ENCODE assay signal across 10 mouse cellular contexts in the genomic region with DNA sequence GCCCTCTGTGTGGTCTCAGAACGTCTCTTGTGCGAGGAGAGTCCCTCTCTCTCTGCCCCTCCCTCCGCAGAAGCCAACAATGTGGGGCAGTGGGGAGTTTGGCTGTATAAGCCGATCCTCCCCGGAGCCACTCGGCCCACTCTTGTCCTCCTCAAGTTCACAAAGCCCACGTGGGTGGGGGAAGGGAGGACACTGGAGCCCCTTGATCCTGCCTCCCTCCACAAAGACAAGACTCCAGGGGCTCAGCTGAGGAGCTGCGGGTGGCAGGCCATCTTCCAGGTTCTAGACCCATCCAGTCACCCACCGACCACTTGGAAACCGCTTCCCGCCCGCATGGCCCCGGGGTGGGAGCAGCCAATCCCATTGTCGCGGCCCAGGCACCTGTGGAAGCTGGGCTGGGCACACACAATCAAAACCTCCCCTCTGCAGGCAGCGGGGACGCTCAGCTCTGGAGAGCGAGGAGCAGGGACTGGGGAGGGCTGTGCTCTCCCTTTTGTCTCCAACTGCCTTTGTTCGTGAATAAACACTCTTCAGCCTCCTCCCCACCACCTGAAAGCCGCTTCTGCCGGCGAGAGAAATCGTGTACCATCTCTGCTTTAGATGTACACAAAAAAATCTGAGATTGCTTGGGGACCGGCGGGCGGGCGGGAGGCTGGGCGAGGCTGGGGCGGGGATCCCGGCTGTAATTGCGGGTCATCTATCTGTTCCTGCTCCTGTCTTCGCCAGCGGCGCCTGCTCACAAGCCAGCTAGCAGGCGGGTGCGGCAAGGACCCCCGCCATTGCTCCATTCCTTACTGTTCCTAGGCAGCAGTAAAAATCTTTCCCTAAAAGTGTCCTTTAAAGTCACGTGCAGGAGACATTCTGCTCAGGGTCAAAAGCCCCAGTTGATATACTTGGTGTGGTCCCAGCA.
DNase-seq lines count a peak whose midpoint lies in the region; ATAC-seq lines count a peak whose summit lies in the region.
"Had no signal": no experiment of that assay in that cellular context is flagged by ENCODE, and none has a peak within 500 bp of the region (broad histone marks: within the 10 kb centered on the region; RNA-seq: fewer than 3 reads in every experiment).

No protein-coding gene starts in this region.

- no peaks in the 10 kb centered on the region for H3K36me3 ChIP-seq in kidney, embryonic 16.5 days (ENCODE audit: insufficient read depth, low read length)
- H3K36me3 ChIP-seq in hindbrain, embryonic 14.5 days (replicated peaks; ENCODE audit: control insufficient read depth, insufficient read depth): no peaks in the 10 kb centered on the region
- H3K36me3 ChIP-seq in neural tube, embryonic 13.5 days: no peaks in the 10 kb centered on the region
- no peaks in the 10 kb centered on the region for H3K36me3 ChIP-seq in liver, embryonic 12.5 days
- H3K36me3 ChIP-seq: G1E; limb, embryonic 15.5 days had no signal

- H3K4me2 ChIP-seq in kidney, embryonic 16.5 days (replicated peaks; ENCODE audit: low read depth, low read length): peak overlapping the region; percentile 24
- peak overlapping the region; percentile 56 for H3K4me2 ChIP-seq in hindbrain, embryonic 14.5 days (replicated peaks)
- peak overlapping the region; percentile 58 for H3K4me2 ChIP-seq in neural tube, embryonic 13.5 days
- no peak overlapping the region for H3K4me2 ChIP-seq in liver, embryonic 12.5 days
- H3K4me2 ChIP-seq: limb, embryonic 15.5 days had no signal

- H3K9me3 ChIP-seq in kidney, embryonic 16.5 days (ENCODE audit: low read length): no peaks in the 10 kb centered on the region
- no peaks in the 10 kb centered on the region for H3K9me3 ChIP-seq in hindbrain, embryonic 14.5 days (ENCODE audit: control insufficient read depth, low read length)
- H3K9me3 ChIP-seq in neural tube, embryonic 13.5 days: no peaks in the 10 kb centered on the region
- H3K9me3 ChIP-seq in liver, embryonic 12.5 days (replicated peaks): no peaks in the 10 kb centered on the region
- H3K9me3 ChIP-seq: G1E; limb, embryonic 15.5 days had no signal

- peaks cover 52% of the 10 kb centered on the region for H3K27me3 ChIP-seq in kidney, embryonic 16.5 days (ENCODE audit: insufficient read depth, low read length)
- H3K27me3 ChIP-seq in hindbrain, embryonic 14.5 days (ENCODE audit: control insufficient read depth, insufficient read depth, low read length): no peaks in the 10 kb centered on the region
- H3K27me3 ChIP-seq in neural tube, embryonic 13.5 days: peaks cover 35% of the 10 kb centered on the region
- H3K27me3 ChIP-seq in liver, embryonic 12.5 days (replicated peaks): peaks cover 73% of the 10 kb centered on the region

- WGBS in kidney, embryonic 16.5 days: under 1% methylated on average over 34 of the region's 38 CpGs
- under 1% methylated on average over 38 of the region's 38 CpGs for WGBS in hindbrain, embryonic 14.5 days
- under 1% methylated on average over 38 of the region's 38 CpGs for WGBS in neural tube, embryonic 13.5 days
- WGBS in liver, embryonic 12.5 days (ENCODE audit: insufficient replicate concordance): 5% methylated on average over 38 of the region's 38 CpGs

- peak overlapping the region; percentile 6; the same call in 1 of the 2 replicates for H3K4me3 ChIP-seq in kidney, embryonic 16.5 days (ENCODE audit: low read length)
- H3K4me3 ChIP-seq in hindbrain, embryonic 14.5 days (replicated peaks; ENCODE audit: low read length): peak overlapping the region; percentile 11
- peak overlapping the region; percentile 25 for H3K4me3 ChIP-seq in neural tube, embryonic 13.5 days
- H3K4me3 ChIP-seq in liver, embryonic 12.5 days: no peak overlapping the region
- H3K4me3 ChIP-seq: limb, embryonic 15.5 days had no signal

- H3K9ac ChIP-seq in kidney, embryonic 16.5 days (replicated peaks; ENCODE audit: low read length): no peak overlapping the region
- peak overlapping the region; percentile 59 for H3K9ac ChIP-seq in hindbrain, embryonic 14.5 days
- peak overlapping the region; percentile 61 for H3K9ac ChIP-seq in neural tube, embryonic 13.5 days
- H3K9ac ChIP-seq in liver, embryonic 12.5 days: no peak overlapping the region
- H3K9ac ChIP-seq: limb, embryonic 15.5 days had no signal

- H3K27ac ChIP-seq in kidney, embryonic 16.5 days (ENCODE audit: low read length): no peak overlapping the region
- H3K27ac ChIP-seq in hindbrain, embryonic 14.5 days: peak overlapping the region; percentile 94
- peak overlapping the region; percentile 87 for H3K27ac ChIP-seq in neural tube, embryonic 13.5 days (replicated peaks)
- H3K27ac ChIP-seq in liver, embryonic 12.5 days: no peak overlapping the region
- H3K27ac ChIP-seq: limb, embryonic 15.5 days had no signal

- no peak for ATAC-seq in kidney, embryonic 16.5 days (ENCODE audit: low FRiP score, low TSS enrichment)
- ATAC-seq in hindbrain, embryonic 14.5 days (ENCODE audit: low FRiP score): peak; percentile 64
- peak; percentile 69 for ATAC-seq in neural tube, embryonic 13.5 days (ENCODE audit: low read depth)
- ATAC-seq in liver, embryonic 12.5 days: no peak

- DNase-seq in kidney, postnatal 25 days: no peak
- DNase-seq in embryo, embryonic 11 days: peak; percentile 66
- DNase-seq in hindbrain, embryonic 14.5 days (ENCODE audit: low spot score): peak; percentile 53
- no peak for DNase-seq in thymus, postnatal 14 days
- no peak for DNase-seq in thymus, postnatal 10 days (ENCODE audit: low spot score in 2 of 2)

- no peaks in the 10 kb centered on the region for H3K4me1 ChIP-seq in kidney, embryonic 16.5 days (ENCODE audit: insufficient read depth, low read length)
- H3K4me1 ChIP-seq in hindbrain, embryonic 14.5 days (replicated peaks; ENCODE audit: control insufficient read depth, insufficient read depth, low read length): peaks cover 31% of the 10 kb centered on the region
- H3K4me1 ChIP-seq in neural tube, embryonic 13.5 days (replicated peaks): peaks cover 23% of the 10 kb centered on the region
- no peaks in the 10 kb centered on the region for H3K4me1 ChIP-seq in liver, embryonic 12.5 days

Comparison
In these comparisons a context has a peak if more than half of its experiments do, and no peak if none do; other contexts are left out.
1. ATAC-seq: peak in hindbrain, embryonic 14.5 days (single experiment) and neural tube, embryonic 13.5 days (single experiment); none in kidney, embryonic 16.5 days (single experiment) and liver, embryonic 12.5 days (single experiment).
2. H3K27ac ChIP-seq: peak in hindbrain, embryonic 14.5 days (single experiment) and neural tube, embryonic 13.5 days (single experiment); none in kidney, embryonic 16.5 days (single experiment) and liver, embryonic 12.5 days (single experiment).
3. H3K9ac ChIP-seq: peak in hindbrain, embryonic 14.5 days (single experiment) and neural tube, embryonic 13.5 days (single experiment); none in kidney, embryonic 16.5 days (single experiment) and liver, embryonic 12.5 days (single experiment).
4. DNase-seq: peak in embryo, embryonic 11 days (single experiment) and hindbrain, embryonic 14.5 days (single experiment); none in kidney, postnatal 25 days (0 of 2), thymus, postnatal 14 days (single experiment) and thymus, postnatal 10 days (0 of 2).